22 mouse cellular contexts compared by ENCODE assay signal in genomic region chr10:44730721-44731120, GRCm38 (mm10).
DNase-seq lines count a peak whose midpoint lies in the region; ATAC-seq and TF ChIP-seq lines count a peak whose summit lies in the region.
"Had no signal": no experiment of that assay in that cellular context is flagged by ENCODE, and none has a peak within 500 bp of the region (broad histone marks: within the 10 kb centered on the region; RNA-seq: fewer than 3 reads in every experiment).

No protein-coding gene starts in this region.

- no peaks in the 10 kb centered on the region for H3K36me3 ChIP-seq in CH12.LX (replicated peaks in 1 of 2; ENCODE audit: control insufficient read depth in 1 of 2, insufficient read depth in 1 of 2, low read length in 1 of 2)
- H3K36me3 ChIP-seq: embryonic facial prominence, embryonic 10.5 days; heart, embryonic 15.5 days; hindbrain, embryonic 13.5 days had no signal

- no peak for TF ChIP-seq CTCF in CH12.LX (conservative IDR thresholded peaks at IDR 0.05 in 1 of 2, IDR thresholded peaks at IDR 0.05 in 1 of 2; ENCODE audit: low read depth in 2 of 2, low read length in 2 of 2)

- TF ChIP-seq EP300 in CH12.LX (IDR thresholded peaks at IDR 0.05; ENCODE audit: low read length): peak; percentile 62

- H3K9ac ChIP-seq in CH12.LX (ENCODE audit: insufficient read depth, low read depth): no peak overlapping the region
- H3K9ac ChIP-seq: heart, embryonic 15.5 days; hindbrain, embryonic 13.5 days had no signal

- H3K27ac ChIP-seq in CH12.LX (ENCODE audit: insufficient read depth, low read depth): no peak overlapping the region
- H3K27ac ChIP-seq: embryonic facial prominence, embryonic 10.5 days; heart, adult 2 months; heart, embryonic 15.5 days; hindbrain, embryonic 13.5 days had no signal

- ATAC-seq in megakaryocyte progenitor cell, adult 5-6 weeks (replicated peaks; ENCODE audit: poor library complexity): 0 out of 2 replicates have a peak, but pooled peaks have one; percentile 29
- no peak for ATAC-seq in cerebellum, adult (ENCODE audit: insufficient number of reproducible peaks, low FRiP score, low TSS enrichment)
- ATAC-seq: forebrain, embryonic 16.5 days had no signal

- peaks cover 12 to 41% of the 10 kb centered on the region in 2 experiments for H3K4me1 ChIP-seq in CH12.LX (ENCODE audit: control insufficient read depth in 1 of 2, insufficient read depth in 2 of 2)
- H3K4me1 ChIP-seq: embryonic facial prominence, embryonic 10.5 days; heart, embryonic 15.5 days; hindbrain, embryonic 13.5 days had no signal

- H3K4me3 ChIP-seq in CH12.LX (replicated peaks in 1 of 3; ENCODE audit: low read depth in 2 of 3, low read length in 2 of 3, poor library complexity in 1 of 3): no peak overlapping the region
- H3K4me3 ChIP-seq: embryonic facial prominence, embryonic 10.5 days; erythroblast, embryonic 14.5 days; heart, adult 2 months; heart, embryonic 15.5 days; hindbrain, embryonic 13.5 days had no signal

- dilution Hi-C loops in CH12.LX (cut with MboI; ENCODE audit: extremely low pct_ligation_motif_present, extremely low pct_unique_long_range_greater_than_20kb, low sequenced_read_pairs): no loop called here

- H3K9me3 ChIP-seq in CH12.LX (replicated peaks; ENCODE audit: low read length): no peaks in the 10 kb centered on the region
- H3K9me3 ChIP-seq: embryonic facial prominence, embryonic 10.5 days; heart, embryonic 15.5 days; hindbrain, embryonic 13.5 days had no signal

- H3K79me2 ChIP-seq in CH12.LX (replicated peaks; ENCODE audit: control insufficient read depth, extremely low read depth, insufficient read depth, poor library complexity, severe bottlenecking): no peaks in the 10 kb centered on the region

- TF ChIP-seq POLR2A in CH12.LX (IDR thresholded peaks at IDR 0.05; ENCODE audit: low read depth, low read length): no peak

- peaks cover 8% of the 10 kb centered on the region for H3K27me3 ChIP-seq in CH12.LX (replicated peaks)
- H3K27me3 ChIP-seq: heart, embryonic 15.5 days; hindbrain, embryonic 13.5 days had no signal

- no peak for TF ChIP-seq RAD21 in CH12.LX (IDR thresholded peaks at IDR 0.05; ENCODE audit: low read depth, low read length)

- peak; percentile 2 for DNase-seq in layer of hippocampus, adult 9-11 months
- DNase-seq in layer of hippocampus, adult 8-10 months (ENCODE audit: low spot score in 2 of 2): no peak
- peak; percentile 49 for DNase-seq in CH12.LX (ENCODE audit: extremely low read depth)
- DNase-seq in forelimb bud, embryonic 11.5 days (ENCODE audit: low read depth, low spot score): peak; percentile 43
- DNase-seq in cerebellum, postnatal 10 days: no peak
- no peak for DNase-seq in spleen, postnatal 10 days (ENCODE audit: low spot score in 2 of 2)
- DNase-seq: adrenal gland, adult 8-10 months; adrenal gland, postnatal 36 days; cerebellum, adult 11-12 months; cerebellum, adult 9-10 months; cerebellum, postnatal 36 days; gastrocnemius, postnatal 14 days; heart, adult 2 months; heart, postnatal 14 days had no signal

- peak overlapping the region; percentile 75 for H3K4me2 ChIP-seq in CH12.LX (ENCODE audit: insufficient read depth, low read depth, poor library complexity, severe bottlenecking)
- H3K4me2 ChIP-seq: heart, embryonic 11.5 days; heart, embryonic 15.5 days; hindbrain, embryonic 13.5 days had no signal

- in situ Hi-C loops in CH12.LX (cut with MboI; ENCODE audit: low pct_ligation_motif_present, low pct_unique_long_range_greater_than_20kb, low sequenced_read_pairs): loop anchor here (25.0 kb wide), 1 partner anchor 443 kb away; no protein-coding TSS in a partner anchor

TF ChIP-seq in CH12.LX, 34 proteins besides CTCF, POLR2A, EP300 and RAD21:
- TF ChIP-seq MXI1 (IDR thresholded peaks at IDR 0.05; ENCODE audit: low read depth, low read length) (no peak), USF2 (conservative IDR thresholded peaks at IDR 0.05; ENCODE audit: low read depth, low read length) (no peak), ELF1 (IDR thresholded peaks at IDR 0.05; ENCODE audit: low read depth, low read length) (no peak), MYC (IDR thresholded peaks at IDR 0.05; ENCODE audit: low read depth, low read length) (no peak), ZNF384 (IDR thresholded peaks at IDR 0.05; ENCODE audit: low read depth, low read length) (no peak), NELFE (IDR thresholded peaks at IDR 0.05; ENCODE audit: low read depth, low read length) (no peak), POLR2AphosphoS2 (IDR thresholded peaks at IDR 0.05; ENCODE audit: low read depth, low read length) (no peak), JUND (conservative IDR thresholded peaks at IDR 0.05; ENCODE audit: low read depth, low read length) (no peak), TCF12 (IDR thresholded peaks at IDR 0.05; ENCODE audit: low read depth, low read length) (peak; percentile 98), SIN3A (IDR thresholded peaks at IDR 0.05; ENCODE audit: low read length) (no peak), HCFC1 (IDR thresholded peaks at IDR 0.05; ENCODE audit: low read depth, low read length) (no peak), ETS1 (conservative IDR thresholded peaks at IDR 0.05; ENCODE audit: low read depth, low read length) (0 out of 2 replicates have a peak, but pooled peaks have one; percentile 15), IRF4 (IDR thresholded peaks at IDR 0.05; ENCODE audit: low read depth, low read length) (0 out of 2 replicates have a peak, but pooled peaks have one; percentile 18), TBP (conservative IDR thresholded peaks at IDR 0.05; ENCODE audit: low read depth, low read length) (no peak), BHLHE40 (IDR thresholded peaks at IDR 0.05; ENCODE audit: low read depth, low read length) (peak; percentile 41; the same call in 1 of the 2 replicates), ZKSCAN1 (IDR thresholded peaks at IDR 0.05; ENCODE audit: borderline replicate concordance, low read depth, low read length) (no peak), MEF2A (IDR thresholded peaks at IDR 0.05; ENCODE audit: borderline replicate concordance, low read depth, low read length) (no peak)
TF ChIP-seq in CH12.LX: peak in this region for 4.

Comparison
In these comparisons a context has a peak if more than half of its experiments do, and no peak if none do; other contexts are left out.
1. DNase-seq: peak in layer of hippocampus, adult 9-11 months (single experiment), CH12.LX (single experiment) and forelimb bud, embryonic 11.5 days (single experiment); none in layer of hippocampus, adult 8-10 months (0 of 2), cerebellum, postnatal 10 days (0 of 2) and spleen, postnatal 10 days (0 of 2).